Mouse (Mus musculus) liver, embryonic 14.5 days (tissue): Measurements from ENCODE around the gene Cmtm5.

Experiments
- CTCF ChIP-seq: IDR thresholded peaks from 2 replicates; pipeline ENCODE4 v1.5.1; 2016; ENCODE audit warnings: antibody characterized with exemption, low read depth, control low read depth
- EP300 ChIP-seq: IDR thresholded peaks from 2 replicates; pipeline ENCODE4 v1.6.1; 2016; ENCODE audit warnings: antibody characterized with exemption, low read depth

- TF ChIP-seq CTCF (no peak), EP300 (no peak)
Measured at GRCm38 (mm10) chr14:54927296-54927695, 8.8 kb upstream of the Cmtm5 start.
